Mouse (Mus musculus) heart, postnatal 0 days (tissue): ENCODE data around the gene Oxnad1. TPM values are rescaled to one million over a fixed set of nuclear protein-coding genes. Genes with fewer than 3 reads are reported as not detected.
"Not testable (repeated sequence)": the region's sequence is repeated elsewhere in the genome, so short reads cannot be mapped to it uniquely, and the experiment has no call there.

Experiments used
- ATAC-seq: fragments of 200-750 bp; cut with Nextera tagmentation; 2 replicates; pipeline ENCODE4 v1.8.0; 2017; ENCODE audit warnings: low read depth, moderate number of reproducible peaks, moderate library complexity; ENCODE audit not compliant: insufficient read depth
- DNase-seq: peaks from one replicate; pipeline ENCODE4 v3.0.0-alpha.2; 2016; ENCODE audit warnings: low spot score
- H3K27ac ChIP-seq: fragments of 300-500 bp; sonication (generic); 2 replicates; pipeline ENCODE4 v1.5.1; 2014; ENCODE audit warnings: low read depth, mild to moderate bottlenecking
- H3K27me3 ChIP-seq: fragments of 300-500 bp; sonication (generic); 2 replicates; pipeline ENCODE4 v1.6.1; 2014; ENCODE audit warnings: low read length, mixed read lengths; ENCODE audit not compliant: control insufficient read depth, insufficient read depth
- H3K36me3 ChIP-seq: fragments of 300-500 bp; sonication (generic); replicated peaks from 2 replicates; pipeline ENCODE4 v1.6.1; 2014; ENCODE audit warnings: low read length, mixed read lengths; ENCODE audit not compliant: control insufficient read depth, insufficient read depth
- H3K4me1 ChIP-seq: fragments of 300-500 bp; sonication (generic); 2 replicates; pipeline ENCODE4 v1.6.1; 2014; ENCODE audit warnings: antibody characterized with exemption; ENCODE audit not compliant: control insufficient read depth, insufficient read depth
- H3K4me2 ChIP-seq: fragments of 300-500 bp; sonication (generic); 2 replicates; pipeline ENCODE4 v1.6.1; 2014; ENCODE audit warnings: low read depth, mild to moderate bottlenecking, low read length, moderate library complexity
- H3K4me3 ChIP-seq: fragments of 300-500 bp; sonication (generic); 2 replicates; pipeline ENCODE4 v1.5.1; 2014; ENCODE audit warnings: low read depth, low read length
- H3K9ac ChIP-seq: fragments of 300-500 bp; sonication (generic); replicated peaks from 2 replicates; pipeline ENCODE4 v1.6.1; 2014; ENCODE audit warnings: low read depth, low read length, mixed read lengths
- H3K9me3 ChIP-seq: fragments of 300-500 bp; sonication (generic); replicated peaks from 2 replicates; pipeline ENCODE4 v1.6.1; 2016; ENCODE audit warnings: low read length; ENCODE audit not compliant: control insufficient read depth
- CTCF ChIP-seq: IDR thresholded peaks from 2 replicates; pipeline ENCODE4 v1.5.1; 2016; ENCODE audit warnings: antibody characterized with exemption, control low read depth, low read depth
- EP300 ChIP-seq: IDR thresholded peaks from 2 replicates; pipeline ENCODE4 v1.6.1; 2016; ENCODE audit warnings: antibody characterized with exemption, low read depth
- WGBS: fragments of 180-500 bp; shearing (Covaris S2); extraction: QIAGEN DNeasy Blood & Tissue Kit; methylation state at CpG from one replicate; pipeline ENCODE4 v1.1.7; 2014; 5-methylcytosine and 5-hydroxymethylcytosine counted together
- polyA plus RNA-seq: library from polyadenylated mRNA; unstranded; fragments of >200 nt; fragmentation: Nextera tagmentation; extraction: Ambion mirVana; gene quantifications from 2 replicates; pipeline ENCODE4 v1.2.1, GENCODE M21; 2015
- total RNA-seq: library from RNA; depleted of rRNA; stranded (reverse); fragments of >200 nt; gene quantifications from 2 replicates; pipeline ENCODE4 v1.2.3, GENCODE M21; 2014; ENCODE audit warnings: low replicate concordance

Gene Oxnad1
- total and polyA plus RNA-seq, 2 experiments from 2014 or later = 48.4 to 85.5 TPM

DNA sequence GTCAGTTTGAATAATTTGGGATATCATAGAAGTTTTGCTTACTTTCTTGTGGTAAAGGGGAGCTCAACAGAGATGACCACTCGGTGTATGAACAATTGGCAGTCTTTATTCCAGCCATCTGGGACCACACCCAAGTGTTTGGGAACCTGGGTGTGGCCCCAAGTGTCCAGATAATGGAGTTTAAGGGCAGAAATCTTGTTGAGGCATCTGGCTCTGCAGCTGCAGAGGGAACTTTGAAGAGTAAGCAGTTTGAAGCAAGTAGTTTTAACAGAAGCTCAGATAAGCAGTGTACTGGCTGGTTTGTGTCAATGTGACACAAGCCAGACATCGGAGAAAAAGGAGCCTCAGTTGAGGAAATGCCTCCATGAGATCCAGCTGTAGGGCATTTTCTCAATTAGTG is 49.1 kb downstream of the Oxnad1 start:
- no peaks in the 10 kb centered on the region for H3K9me3 ChIP-seq
- ATAC-seq (no peak), DNase-seq (no peak)
- no peak overlapping the region for H3K4me3 ChIP-seq
- no peak overlapping the region for H3K9ac ChIP-seq
- TF ChIP-seq CTCF (no peak), EP300 (no peak)
- H3K4me1 ChIP-seq = no peaks in the 10 kb centered on the region
- H3K27me3 ChIP-seq = no peaks in the 10 kb centered on the region
- no peak overlapping the region for H3K4me2 ChIP-seq
- no peaks in the 10 kb centered on the region for H3K36me3 ChIP-seq
- H3K27ac ChIP-seq = no peak overlapping the region
- 3% methylated on average over 2 of the region's 2 CpGs for WGBS

DNA sequence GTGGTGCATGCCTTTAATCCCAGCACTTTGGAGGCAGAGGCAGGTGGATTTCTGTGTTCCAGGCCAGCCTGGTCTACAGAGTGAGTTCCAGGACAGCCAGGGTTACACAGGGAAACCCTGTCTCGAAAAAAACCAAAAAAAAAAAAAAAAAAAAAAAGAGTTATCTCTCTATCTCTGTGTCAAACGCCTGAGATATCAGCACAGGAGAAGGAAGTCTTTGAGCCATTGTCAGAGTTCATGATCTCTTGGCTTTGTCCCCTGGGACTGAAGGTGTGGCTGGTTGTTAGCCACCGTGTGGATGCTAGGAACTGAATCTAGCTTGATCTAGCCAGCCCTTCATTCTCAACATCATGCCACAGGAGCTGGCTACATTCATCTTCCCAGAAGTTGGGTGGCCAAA is 51.3 kb downstream of the Oxnad1 start:
- H3K4me2 ChIP-seq = not testable (repeated sequence)

DNA sequence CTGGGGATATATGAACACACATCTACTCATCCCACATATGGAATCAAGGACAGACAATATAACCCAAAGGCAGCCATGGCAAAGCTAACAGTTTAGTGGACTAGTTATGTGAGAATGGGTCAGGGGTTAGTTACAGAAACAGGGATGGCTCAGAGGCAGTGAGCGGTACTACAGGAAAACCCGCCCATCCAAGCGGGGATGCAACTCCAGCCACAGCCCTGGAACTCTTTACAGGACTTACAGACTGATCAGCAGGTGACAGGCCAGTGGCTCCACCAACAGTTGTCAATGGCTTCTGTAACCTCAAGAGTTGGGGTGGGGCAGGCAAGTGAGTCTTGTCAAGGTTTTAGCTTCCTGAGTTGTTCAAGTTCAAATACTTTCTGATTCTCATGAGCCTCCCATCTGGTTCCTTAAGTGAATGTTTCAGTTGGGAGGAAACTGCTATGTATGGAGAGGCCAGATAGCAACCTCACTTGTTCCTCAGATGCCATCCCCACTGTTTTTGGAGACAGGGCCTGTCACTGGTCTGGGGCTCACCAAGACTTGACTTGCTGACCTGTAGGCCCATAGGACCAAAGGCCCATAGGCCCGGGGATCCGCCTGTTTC is 55.3 kb downstream of the Oxnad1 start:
- ATAC-seq = no peak
- no peak overlapping the region for H3K9ac ChIP-seq

More for the DNA sequence above, 51.3 kb downstream of the Oxnad1 start:
- not testable (repeated sequence) for H3K9me3 ChIP-seq, ATAC-seq, H3K4me3 ChIP-seq, DNase-seq, H3K9ac ChIP-seq, H3K36me3 ChIP-seq, H3K27me3 ChIP-seq, H3K27ac ChIP-seq, H3K4me1 ChIP-seq
- 31% methylated on average over 3 of the region's 3 CpGs for WGBS

DNA sequence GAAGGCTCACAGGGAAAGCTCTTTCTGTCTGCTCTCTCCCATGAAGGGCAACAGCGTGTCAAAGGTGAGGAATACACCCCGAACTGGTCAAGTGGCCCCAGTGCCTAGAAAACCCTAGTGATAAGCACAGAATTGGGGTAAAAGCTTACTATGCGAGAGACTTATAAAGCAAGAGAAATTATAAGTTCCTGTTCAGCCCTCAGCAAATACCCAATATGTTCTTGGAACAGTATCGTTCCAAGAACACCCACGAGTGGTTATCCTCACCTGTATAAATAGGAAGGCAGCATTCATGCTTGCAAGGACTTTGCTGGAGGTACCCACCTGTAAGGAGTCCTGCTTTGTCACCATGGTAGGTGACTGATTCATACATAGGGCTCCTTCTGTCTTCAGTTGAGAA is 56.5 kb downstream of the Oxnad1 start, which contains the start of gene Msmb:
TSS of gene Msmb (plus strand) at position 301 of the 400 bp plus-strand sequence.
- no peak for ATAC-seq

More for the DNA sequence above, 55.3 kb downstream of the Oxnad1 start:
- Histone ChIP-seq H3K4me3 (no peak overlapping the region), H3K36me3 (no peaks in the 10 kb centered on the region), H3K27ac (no peak overlapping the region), H3K27me3 (no peaks in the 10 kb centered on the region), H3K4me1 (no peaks in the 10 kb centered on the region), H3K9me3 (no peaks in the 10 kb centered on the region), H3K4me2 (no peak overlapping the region)
- TF ChIP-seq EP300 = no peak
- 72% methylated on average over 5 of the region's 5 CpGs for WGBS
- DNase-seq = no peak

DNA sequence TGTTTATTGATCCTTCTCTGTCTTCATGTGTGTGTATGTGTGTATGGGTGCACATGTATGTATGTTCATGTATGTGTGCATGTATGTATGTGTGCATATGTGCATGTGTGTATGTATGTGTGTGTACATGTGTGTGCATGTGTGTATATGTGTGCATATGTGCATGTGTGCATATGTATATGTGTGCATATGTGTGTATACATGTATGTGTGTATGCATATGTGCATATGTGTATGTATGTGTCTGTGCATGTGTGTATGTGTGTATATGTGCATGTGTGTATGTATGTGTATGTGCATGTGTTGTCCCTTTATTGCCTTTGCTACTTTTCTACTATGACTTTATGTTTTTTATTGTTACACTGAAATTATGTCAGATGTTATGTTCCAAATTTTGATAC is 59.6 kb downstream of the Oxnad1 start:
- Histone ChIP-seq H3K4me1 (no peaks in the 10 kb centered on the region), H3K4me2 (no peak overlapping the region), H3K9me3 (0 out of 2 replicates have a peak, but pooled peaks cover 5% of the 10 kb centered on the region), H3K4me3 (no peak overlapping the region), H3K27me3 (no peaks in the 10 kb centered on the region), H3K36me3 (no peaks in the 10 kb centered on the region), H3K27ac (no peak overlapping the region), H3K9ac (no peak overlapping the region)
- TF ChIP-seq EP300 (no peak), CTCF (no peak)
- ATAC-seq (no peak), DNase-seq (no peak)

More for the DNA sequence above, 56.5 kb downstream of the Oxnad1 start, which contains the start of gene Msmb:
- no peak within 1 kb of the TSS for H3K9ac ChIP-seq
- no peaks in the 10 kb centered on the region for H3K27me3 ChIP-seq
- no peak within 1 kb of the TSS for H3K4me2 ChIP-seq
- no peaks in the 10 kb centered on the region for H3K4me1 ChIP-seq
- no peak within 1 kb of the TSS for H3K4me3 ChIP-seq
- TF ChIP-seq CTCF (no peak), EP300 (no peak)
- no peak for DNase-seq
- no peaks in the 10 kb centered on the region for H3K36me3 ChIP-seq
- 82% methylated on average over 5 of the region's 5 CpGs for WGBS
- no peaks in the 10 kb centered on the region for H3K9me3 ChIP-seq
- H3K27ac ChIP-seq = no peak within 1 kb of the TSS

DNA sequence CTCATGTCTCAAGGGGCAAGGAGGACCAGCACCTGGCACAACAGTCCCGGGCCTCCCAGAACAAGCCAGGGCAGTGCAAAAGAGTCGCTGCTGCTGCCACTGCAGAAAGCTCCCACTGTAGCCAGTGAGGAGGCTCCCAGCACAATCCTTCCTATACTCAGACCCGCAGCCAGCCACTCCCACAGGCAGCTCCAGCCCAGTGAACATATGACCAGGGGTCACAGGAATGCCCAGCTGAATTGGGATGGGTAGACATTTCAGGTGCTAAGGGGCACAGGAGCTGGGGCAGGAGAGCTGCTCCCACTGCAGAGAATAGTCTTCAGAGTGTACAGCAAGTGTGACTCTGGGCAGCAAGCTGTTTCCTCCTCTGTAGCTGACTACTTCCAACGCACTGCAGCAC is 60.2 kb downstream of the Oxnad1 start:
- 0 out of 2 replicates have a peak, but pooled peaks cover 5% of the 10 kb centered on the region for H3K9me3 ChIP-seq
- H3K4me1 ChIP-seq = no peaks in the 10 kb centered on the region
- 56% methylated on average over 4 of the region's 4 CpGs for WGBS
- ATAC-seq (no peak), DNase-seq (no peak)
- H3K4me2 ChIP-seq = no peak overlapping the region
- H3K27me3 ChIP-seq = no peaks in the 10 kb centered on the region
- H3K27ac ChIP-seq = no peak overlapping the region
- no peak overlapping the region for H3K9ac ChIP-seq
- no peaks in the 10 kb centered on the region for H3K36me3 ChIP-seq
- TF ChIP-seq CTCF (no peak), EP300 (no peak)
- H3K4me3 ChIP-seq = no peak overlapping the region
